Mouse (Mus musculus) cerebral cortex, adult 2 months (tissue): ENCODE results near the gene Ppp1r27.

Source experiments
- WGBS: fragments of 180-500 bp; shearing (Covaris S2); methylation state at CpG from one replicate; pipeline ENCODE4 v1.1.7; 2018; 5-methylcytosine and 5-hydroxymethylcytosine counted together

Ppp1r27 gene

GRCm38 (mm10) chr11:120575046-120575445 is 24.1 kb upstream of the Ppp1r27 start:
- 68% methylated on average over 2 of the region's 2 CpGs for WGBS

GRCm38 (mm10) chr11:120574278-120574600 is 23.3 kb upstream of the Ppp1r27 start:
- WGBS, result 26% methylated on average over 5 of the region's 5 CpGs

GRCm38 (mm10) chr11:120573585-120574277 is 22.8 kb upstream of the Ppp1r27 start:
- WGBS, result under 1% methylated on average over 23 of the region's 23 CpGs

- WGBS, result under 1% methylated on average over 94 of the region's 94 CpGs
These were observed 22.0 kb upstream of the Ppp1r27 start, which contains the start of gene P4hb for GRCm38 (mm10) chr11:120572752-120573584. P4hb (minus strand) TSS chr11:120573253.

- WGBS, result under 1% methylated on average over 24 of the region's 24 CpGs
These were observed 21.5 kb upstream of the Ppp1r27 start for GRCm38 (mm10) chr11:120572417-120572751.

- 8% methylated on average over 11 of the region's 11 CpGs for WGBS
These were observed 21.0 kb upstream of the Ppp1r27 start for GRCm38 (mm10) chr11:120571754-120572416.

GRCm38 (mm10) chr11:120571122-120571521 is 20.2 kb upstream of the Ppp1r27 start:
- 81% methylated on average over 3 of the region's 3 CpGs for WGBS

- WGBS, result 91% methylated on average over 6 of the region's 6 CpGs
These were observed 17.4 kb upstream of the Ppp1r27 start for GRCm38 (mm10) chr11:120568324-120568723.

GRCm38 (mm10) chr11:120565114-120565513 is 14.2 kb upstream of the Ppp1r27 start:
- 57% methylated on average over 9 of the region's 9 CpGs for whole genome bisulfite sequencing

GRCm38 (mm10) chr11:120562949-120563348 is 12.0 kb upstream of the Ppp1r27 start:
- WGBS, result 96% methylated on average over 13 of the region's 13 CpGs

GRCm38 (mm10) chr11:120560952-120561728 is 10.2 kb upstream of the Ppp1r27 start:
- 91% methylated on average over 13 of the region's 13 CpGs for WGBS

GRCm38 (mm10) chr11:120558843-120559242 is 7.9 kb upstream of the Ppp1r27 start:
- WGBS, result 89% methylated on average over 6 of the region's 6 CpGs

- 65% methylated on average over 2 of the region's 2 CpGs for WGBS
These were observed 4.3 kb upstream of the Ppp1r27 start for GRCm38 (mm10) chr11:120555260-120555659.

GRCm38 (mm10) chr11:120554834-120555233 is 3.9 kb upstream of the Ppp1r27 start:
- WGBS, result 77% methylated on average over 7 of the region's 7 CpGs

GRCm38 (mm10) chr11:120552736-120553135 is 1.8 kb upstream of the Ppp1r27 start:
- 64% methylated on average over 5 of the region's 5 CpGs for WGBS

- 66% methylated on average over 11 of the region's 11 CpGs for WGBS
These were observed 734 bp downstream of the Ppp1r27 start for GRCm38 (mm10) chr11:120549986-120550809.

- WGBS, result under 1% methylated on average over 86 of the region's 87 CpGs
These were observed 1.6 kb downstream of the Ppp1r27 start, which contains the start of gene Mcrip1 for GRCm38 (mm10) chr11:120549168-120549945. Mcrip1 (minus strand) TSS chr11:120549727.

GRCm38 (mm10) chr11:120548786-120549167 is 2.2 kb downstream of the Ppp1r27 start:
- 9% methylated on average over 7 of the region's 7 CpGs for whole genome bisulfite sequencing

GRCm38 (mm10) chr11:120548214-120548613 is 2.7 kb downstream of the Ppp1r27 start:
- WGBS, result 70% methylated on average over 3 of the region's 3 CpGs

GRCm38 (mm10) chr11:120547469-120547868 is 3.5 kb downstream of the Ppp1r27 start:
- WGBS, result 46% methylated on average over 2 of the region's 2 CpGs
